Mouse (Mus musculus): ENCODE data around the gene Lsamp.
A peak's percentile ranks its signal among the peaks of the same experiment; 100 is the strongest.

The Lsamp gene

DNA sequence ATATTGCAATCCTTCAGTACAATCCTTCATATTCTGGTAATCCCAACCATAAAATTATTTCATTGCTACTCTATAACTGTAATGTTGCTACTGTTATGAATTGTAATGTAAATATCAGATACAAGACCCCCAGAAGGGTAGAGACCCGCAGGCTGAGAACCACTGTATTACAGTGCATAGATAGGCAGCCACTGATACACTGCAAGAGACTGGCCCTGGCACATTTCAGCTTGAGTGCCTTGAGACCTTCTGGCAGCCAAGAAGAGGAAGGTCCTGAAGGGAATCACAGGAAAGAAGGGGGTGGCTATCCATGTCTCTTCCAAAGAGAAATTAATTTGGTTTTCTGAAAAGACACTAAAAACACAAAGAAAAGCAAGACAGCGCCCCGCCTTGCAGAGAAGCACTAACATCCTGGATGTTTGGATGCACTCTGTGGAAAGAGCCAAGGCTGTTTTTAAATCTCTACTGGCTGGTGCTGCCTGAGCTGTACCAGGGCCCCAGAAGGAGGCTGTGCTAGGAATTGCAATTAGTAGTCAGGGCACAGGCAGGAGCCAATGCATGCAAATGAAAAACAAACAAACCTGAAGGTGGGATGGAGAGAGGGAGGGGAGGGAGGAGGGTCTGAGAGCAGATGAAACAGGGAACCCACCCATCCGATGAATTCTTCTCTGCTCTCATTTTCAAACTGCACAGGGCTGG lies 1787.4 kb downstream of the Lsamp start:
- DNase-seq (ENCODE audit: low read depth, low spot score) = no peak

DNA sequence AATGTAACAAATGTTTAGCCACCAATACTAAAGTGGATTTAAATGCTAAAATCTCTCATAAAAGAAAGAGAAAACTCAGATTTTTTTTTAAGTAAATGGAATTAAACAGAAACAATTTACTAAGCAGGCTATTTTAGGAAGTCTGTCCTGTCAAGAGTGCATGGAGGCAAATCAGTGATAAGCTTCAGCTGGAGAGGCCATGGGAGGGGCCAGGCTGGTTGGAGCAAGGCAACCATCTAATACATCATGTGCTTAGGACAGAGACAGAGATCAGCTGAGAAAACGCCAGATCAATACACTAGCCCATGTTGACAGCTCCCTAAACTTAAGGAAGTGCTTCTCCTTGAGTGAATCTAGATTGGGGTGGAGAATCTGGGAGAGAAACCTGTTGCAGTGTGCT lies 1793.4 kb downstream of the Lsamp start:
- DNase-seq (ENCODE audit: low read depth, low spot score) = no peak

DNA sequence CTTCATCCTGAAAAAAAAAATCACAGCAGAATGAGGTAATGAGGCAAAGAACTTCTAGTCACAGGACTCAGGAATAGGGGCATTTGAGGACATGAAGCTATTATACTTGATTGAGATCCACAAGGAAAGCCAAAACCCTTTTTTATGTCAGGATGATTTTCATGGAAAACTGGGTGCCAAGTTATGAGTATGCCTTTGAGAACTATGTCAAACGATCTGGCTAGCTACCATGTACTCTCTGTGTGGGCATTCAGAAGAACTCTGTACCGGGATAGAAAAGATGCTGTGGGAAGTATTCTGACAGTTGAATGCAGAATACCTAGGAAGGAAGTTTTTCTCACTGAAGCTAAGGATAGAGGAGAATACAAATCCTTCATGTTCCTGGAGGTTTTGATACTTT lies 1801.4 kb downstream of the Lsamp start:
- DNase-seq (ENCODE audit: low read depth, low spot score) = no peak

DNA sequence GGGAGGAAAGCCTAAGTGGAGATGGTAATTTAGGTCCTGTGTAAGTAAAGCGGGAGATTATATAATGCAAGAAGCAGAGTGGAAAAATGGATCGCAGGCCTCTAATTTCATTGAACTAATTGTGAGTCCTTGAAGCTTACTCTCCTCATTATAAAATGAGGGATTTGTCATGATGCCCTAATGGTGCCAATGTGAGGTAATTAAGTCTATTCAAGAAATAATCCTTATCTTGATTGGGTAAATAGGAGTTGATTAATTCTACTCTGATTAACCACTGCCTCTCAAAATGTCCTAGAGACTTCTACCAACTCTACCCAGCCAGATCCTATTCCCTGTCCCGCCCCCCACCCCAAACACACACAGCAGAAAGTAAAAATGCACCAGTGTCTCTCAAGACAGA lies 1802.5 kb downstream of the Lsamp start:
- DNase-seq (ENCODE audit: low read depth, low spot score) = no peak

DNA sequence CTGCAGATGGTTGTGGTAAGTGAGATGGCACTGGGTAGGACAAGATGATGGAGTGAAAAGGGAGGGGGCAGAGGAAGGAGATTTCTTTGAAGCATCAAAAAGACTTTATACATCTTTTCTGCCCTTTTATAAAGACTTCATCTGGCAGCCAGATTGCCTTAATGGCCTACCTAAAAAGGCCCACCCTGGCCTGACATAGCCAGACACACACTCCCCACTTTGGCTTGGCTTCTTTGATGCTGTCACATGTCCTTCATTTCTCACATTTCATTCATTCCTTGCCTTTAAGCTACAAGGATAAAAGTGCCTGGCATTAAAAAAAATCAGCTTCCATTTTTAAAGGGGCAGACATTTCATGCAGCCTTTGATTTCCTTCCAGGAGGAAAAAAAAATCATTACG lies 1803.0 kb downstream of the Lsamp start:
- DNase-seq (ENCODE audit: low read depth, low spot score) = no peak

DNA sequence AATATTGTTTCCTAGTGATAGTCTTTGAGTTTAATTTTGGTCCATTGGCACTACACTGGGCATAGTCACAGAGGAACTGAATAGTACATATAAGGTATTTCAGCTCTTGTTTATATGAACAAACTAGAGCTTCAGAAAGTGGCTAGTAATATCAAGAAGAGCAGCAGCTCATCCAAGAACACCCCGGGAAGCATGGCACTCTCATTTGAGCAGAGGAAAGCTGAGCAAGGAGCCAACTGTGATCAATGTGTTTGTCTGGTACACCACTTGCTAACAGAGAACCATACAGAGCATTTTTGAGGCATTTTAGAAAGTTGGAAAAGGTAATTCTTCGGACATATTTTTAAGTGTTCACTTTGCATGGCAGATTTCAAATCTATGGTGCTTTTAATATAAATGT lies 1805.9 kb downstream of the Lsamp start:
- no peak for DNase-seq (ENCODE audit: low read depth, low spot score)

DNA sequence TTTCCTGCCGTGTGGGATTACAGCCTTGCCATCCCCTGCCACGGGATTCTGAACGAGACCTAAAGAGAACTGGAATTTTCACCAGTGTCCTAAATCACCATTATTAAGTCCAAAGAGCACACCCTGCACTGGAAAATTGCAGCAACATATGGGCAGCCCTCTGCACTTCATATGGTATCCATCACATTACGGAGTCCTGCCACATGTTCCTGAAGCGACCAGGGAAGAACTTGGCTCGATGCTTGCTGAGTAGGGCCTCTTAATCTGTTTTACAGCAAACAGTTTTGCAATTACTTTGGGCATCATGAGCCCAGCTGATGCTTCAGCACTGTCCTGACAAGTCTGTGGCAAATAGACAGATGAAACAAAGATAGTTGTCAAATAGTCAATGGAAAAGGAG lies 1836.2 kb downstream of the Lsamp start:
- no peak for DNase-seq (ENCODE audit: low read depth, low spot score)

DNA sequence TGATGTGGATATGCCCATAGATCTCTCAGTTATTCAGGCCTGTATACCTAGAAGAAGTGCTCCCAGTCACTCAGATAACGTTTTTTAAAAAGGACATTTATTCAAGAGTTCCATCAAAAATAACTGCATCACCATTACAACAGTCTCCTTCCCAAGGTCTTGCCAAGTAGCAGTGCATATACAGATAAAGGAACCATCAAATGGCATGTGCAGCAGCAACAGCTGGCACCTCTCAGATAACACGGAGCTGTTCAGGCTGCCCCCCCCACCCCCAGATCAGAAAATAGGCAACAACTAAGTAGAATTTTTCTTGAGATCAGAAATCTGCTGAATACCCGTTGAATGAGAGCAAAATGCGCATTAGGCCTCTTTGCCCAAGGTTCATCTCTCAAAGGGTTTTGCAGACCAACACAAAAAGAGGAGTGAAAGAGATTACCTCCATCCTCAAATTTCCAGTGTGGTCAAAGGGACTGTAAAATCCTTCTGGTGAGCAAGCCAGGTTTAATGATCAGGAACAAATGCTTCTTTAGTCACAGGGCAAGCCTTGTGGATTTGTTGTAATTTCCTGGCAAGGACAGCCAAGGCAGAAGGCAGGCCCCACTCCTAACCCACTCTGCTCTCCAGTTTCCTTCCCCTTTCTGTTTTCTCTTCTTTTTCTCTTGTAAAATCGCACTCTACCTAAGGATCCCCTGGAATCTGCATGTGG lies 1842.9 kb downstream of the Lsamp start:
- no peak for DNase-seq (ENCODE audit: low read depth, low spot score)

DNA sequence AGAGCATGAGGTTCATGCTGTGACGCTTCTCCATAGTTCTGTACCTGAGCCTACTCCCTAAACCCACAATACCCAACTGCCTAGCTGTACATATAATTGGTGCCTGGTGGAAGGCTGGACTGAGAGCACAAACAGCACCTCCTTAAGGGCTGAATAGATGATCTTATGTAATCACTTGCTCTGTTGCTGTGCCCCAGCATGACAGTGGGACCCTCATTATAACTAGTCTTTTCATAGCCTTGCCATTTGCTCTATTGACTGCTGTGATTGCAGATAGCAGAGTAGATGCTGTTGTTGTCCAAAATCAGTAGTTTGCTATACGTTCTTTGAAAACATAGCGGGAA lies 1843.4 kb downstream of the Lsamp start:
- DNase-seq (ENCODE audit: low read depth, low spot score) = no peak

DNA sequence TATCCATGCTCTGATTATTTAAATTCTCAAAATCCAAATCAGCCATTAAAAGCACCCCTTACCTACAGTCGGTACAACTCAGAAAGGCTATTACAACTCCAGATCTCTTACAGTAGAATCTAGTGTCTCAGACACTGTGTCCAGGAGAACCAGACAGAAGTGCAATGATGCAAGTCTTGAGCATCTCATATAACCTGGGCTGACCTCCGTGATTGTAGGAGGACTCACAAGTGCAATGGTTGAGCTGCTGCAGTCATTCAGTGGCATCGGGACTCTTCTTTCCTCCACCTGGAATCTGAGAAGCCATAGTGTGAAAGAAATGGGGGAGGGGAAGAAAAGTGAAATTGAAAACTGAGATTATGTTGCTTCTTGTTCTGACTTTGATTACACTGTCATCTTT lies 1850.5 kb downstream of the Lsamp start:
- DNase-seq (ENCODE audit: low read depth, low spot score) = no peak

DNA sequence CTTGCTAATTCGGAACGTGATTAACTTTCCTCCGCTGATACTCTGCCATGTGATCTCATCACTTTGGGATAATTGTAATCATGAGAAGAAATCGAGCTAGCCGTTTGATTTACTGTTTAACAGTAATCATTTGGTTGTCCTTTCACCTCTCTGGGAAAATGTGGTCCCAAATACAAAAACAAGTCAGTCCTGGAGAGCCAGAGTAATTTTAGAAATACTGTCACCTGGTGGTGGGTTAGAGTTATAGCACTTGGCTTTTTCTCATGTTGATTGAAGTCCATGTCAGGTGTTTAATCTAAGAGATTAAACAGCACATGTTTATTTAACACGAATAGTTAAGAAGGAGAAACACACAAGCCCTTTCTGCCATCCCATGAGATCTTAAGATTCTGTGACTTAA lies 1851.6 kb downstream of the Lsamp start:
- peak; percentile 33 for DNase-seq (ENCODE audit: low read depth, low spot score)

DNA sequence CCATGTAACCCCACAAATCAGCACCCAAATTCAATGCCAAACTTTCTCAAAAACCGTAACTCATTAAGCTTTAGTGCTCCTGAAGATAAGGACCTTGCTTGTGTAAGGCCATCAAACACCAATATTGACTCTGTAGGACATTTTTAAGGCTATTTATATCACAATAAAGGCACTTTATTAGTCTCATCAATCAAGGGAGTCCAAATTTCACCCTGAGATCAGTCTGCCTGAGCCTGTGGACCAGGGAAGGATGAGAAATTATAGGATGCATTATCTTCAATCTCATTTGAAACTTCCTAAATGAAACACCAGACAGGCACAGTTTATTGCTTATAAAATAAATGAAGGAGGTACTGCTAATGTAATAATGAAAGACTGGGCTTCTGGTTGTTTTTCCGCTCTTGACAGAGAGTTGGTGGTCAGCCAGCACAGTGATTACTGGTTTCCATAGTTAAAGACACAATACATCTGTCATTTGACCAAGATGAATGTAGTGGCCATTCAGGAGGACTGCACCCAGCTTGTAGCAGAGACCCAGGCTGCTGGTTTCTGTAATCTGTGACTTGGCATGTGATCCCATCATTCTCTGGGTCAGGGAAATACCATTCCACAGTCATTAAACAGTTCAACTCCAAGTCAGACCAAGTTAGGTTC lies 1855.7 kb downstream of the Lsamp start:
- no peak for DNase-seq (ENCODE audit: low read depth, low spot score)

DNA sequence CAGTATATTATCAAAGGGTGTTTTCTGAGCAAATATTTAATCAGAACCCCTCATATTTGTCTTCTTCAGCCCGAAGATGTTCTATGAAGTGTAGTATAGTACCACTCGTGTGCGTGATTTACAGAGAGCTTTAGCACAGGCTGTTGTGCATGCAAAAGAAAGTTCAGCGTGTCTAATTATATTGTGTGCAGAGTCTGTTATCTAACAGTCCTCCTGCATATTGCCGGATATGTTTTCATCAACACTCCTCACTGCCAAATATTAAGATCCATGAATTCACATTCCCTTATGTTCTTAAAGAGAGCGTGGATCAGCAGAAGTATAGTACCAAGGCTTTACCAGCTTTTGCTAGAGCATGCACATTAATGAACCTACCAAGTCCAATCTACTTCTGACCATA lies 1862.7 kb downstream of the Lsamp start:
- DNase-seq (ENCODE audit: low read depth, low spot score) = no peak

DNA sequence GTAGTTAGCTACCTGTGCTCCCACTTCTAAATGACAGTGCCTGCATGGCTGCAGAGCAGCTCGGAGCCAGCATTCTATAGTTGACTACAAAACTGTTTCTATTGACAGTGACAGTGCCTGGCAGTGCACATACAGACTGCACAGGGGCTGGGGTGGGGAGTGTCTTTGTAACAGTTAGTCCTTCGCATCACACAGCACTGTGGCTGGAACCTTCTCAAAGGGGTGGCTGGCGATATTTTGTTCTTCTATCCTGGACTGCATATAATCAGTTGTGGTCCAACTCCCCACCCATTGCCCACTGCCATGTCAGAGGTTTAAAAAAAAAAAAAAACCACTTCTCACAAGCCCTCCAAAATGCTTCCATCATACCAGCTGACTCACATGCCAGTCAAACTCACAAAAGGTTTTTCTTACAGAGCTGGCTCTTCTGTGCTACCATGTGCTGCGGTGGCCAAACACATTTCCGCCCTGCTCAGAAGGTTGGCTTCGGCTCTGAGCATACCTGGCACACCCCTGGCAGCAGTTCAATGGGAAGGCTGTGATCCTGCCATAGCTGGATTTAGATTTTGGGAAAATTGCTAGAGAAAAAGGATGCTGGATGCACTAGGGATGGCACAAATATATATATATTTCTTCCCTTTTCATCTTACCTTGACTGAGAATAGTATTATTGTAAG lies 1887.9 kb downstream of the Lsamp start:
- no peak for DNase-seq (ENCODE audit: low read depth, low spot score)

DNA sequence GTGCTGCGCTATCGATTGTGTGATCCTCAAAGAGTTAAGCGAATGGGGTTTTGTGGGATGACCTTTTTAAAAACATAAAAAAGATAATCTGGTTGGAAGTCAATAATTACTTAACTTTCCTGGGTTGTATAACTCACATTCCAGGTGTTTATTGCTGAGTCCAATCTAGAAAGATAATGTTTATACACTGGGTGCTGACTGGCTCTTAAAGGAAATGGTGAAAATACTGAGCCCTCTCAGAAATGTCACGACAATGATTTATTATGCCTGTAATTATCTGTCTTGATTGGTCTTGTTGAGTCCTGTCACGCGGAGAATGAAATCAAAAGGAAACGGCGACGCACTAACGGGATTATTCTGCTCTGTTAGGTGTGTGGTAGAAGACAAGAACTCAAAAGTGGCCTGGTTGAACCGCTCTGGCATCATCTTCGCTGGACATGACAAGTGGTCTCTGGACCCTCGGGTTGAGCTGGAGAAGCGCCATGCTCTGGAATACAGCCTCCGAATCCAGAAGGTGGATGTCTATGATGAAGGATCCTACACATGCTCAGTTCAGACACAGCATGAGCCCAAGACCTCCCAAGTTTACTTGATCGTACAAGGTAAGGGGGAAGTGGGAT lies 1904.5 kb downstream of the Lsamp start:
- DNase-seq (ENCODE audit: low read depth, low spot score) = no peak

DNA sequence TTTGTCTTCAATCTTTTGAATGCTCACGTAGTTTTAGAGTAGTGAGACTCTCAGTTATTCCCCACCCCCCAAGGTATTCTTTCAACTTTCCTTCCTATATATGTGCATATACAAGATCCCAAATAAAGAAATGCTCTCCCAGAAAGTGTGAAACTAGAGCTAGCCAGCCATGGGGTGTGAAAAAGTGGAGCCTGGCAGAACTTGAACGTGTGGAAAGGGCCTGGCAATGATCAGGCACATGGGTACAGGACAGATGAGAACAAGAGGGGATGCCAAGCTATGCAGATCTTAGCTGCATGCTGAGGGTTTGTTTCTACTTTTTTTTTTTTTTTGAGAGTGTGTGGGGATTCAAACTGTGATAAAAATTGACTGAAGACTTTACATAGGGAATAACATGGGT lies 1916.6 kb downstream of the Lsamp start:
- DNase-seq (ENCODE audit: low read depth, low spot score) = no peak

DNA sequence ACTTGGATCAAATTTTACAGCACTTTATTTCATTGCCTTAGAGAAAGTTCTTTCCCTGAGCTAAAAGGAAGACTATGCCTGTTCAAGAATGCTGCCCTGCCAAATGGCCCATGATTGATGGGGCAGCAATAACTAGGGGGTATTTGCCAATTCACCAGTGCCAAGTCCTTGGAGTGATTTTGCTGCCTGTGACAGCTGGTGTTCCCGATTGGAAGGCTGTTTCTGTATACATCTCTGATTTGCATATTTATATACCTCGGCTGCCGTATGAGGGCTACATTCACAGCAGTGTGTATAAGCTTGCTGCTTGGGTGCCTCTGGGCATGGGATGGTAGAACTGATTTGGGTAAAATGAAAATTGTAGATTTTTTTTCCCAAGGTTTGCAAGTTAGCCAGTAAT lies 1919.5 kb downstream of the Lsamp start:
- no peak for DNase-seq (ENCODE audit: low read depth, low spot score)

DNA sequence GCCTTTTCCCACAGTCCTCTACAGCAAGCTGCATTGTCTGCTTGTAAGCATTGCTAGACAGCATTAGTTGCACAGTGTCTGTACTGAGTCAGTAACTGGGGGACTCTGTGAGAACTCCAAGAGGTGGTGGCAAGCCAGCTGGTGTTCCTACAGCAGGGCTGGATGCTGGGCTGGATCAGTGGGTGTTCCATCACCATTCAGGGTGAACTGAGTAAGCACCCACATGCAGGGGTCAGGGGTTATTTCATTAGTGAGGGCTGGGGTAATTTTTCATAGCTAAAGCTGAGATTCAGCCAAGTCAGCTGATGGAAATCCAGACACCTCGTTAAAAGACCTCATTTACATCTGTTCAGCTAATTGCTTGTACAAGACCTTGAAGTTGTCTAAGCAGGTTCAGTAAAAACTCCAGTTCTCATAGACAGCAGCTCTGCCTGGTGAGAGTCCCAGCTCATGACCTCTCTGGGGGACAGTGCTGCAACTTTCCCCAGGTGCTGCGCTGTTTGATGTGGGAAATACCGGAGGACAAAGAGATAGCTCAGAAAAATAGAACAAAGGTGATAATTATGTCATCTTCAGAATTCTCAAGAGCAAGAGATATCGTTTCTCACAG lies 1928.5 kb downstream of the Lsamp start:
- no peak for DNase-seq (ENCODE audit: low read depth, low spot score)

DNA sequence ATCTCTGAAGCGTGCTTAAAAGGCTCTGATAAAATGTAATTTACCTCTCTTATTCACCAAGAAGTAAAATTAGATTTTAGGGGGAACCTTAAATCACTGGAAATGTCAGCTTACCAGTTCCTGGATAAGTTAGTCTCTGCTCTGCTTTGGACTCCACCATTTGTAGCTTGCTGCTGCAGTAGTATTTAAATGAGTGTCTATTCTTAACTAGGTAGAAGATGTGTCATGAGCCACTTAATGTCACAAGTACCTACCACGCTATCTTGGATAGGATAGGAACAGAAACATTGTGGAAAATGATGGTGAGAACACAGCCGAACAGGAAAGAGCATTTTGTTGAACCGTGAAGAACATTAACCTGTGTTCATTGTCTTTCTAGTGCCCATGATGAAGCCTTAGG lies 1929.2 kb downstream of the Lsamp start:
- no peak for DNase-seq (ENCODE audit: low read depth, low spot score)

DNA sequence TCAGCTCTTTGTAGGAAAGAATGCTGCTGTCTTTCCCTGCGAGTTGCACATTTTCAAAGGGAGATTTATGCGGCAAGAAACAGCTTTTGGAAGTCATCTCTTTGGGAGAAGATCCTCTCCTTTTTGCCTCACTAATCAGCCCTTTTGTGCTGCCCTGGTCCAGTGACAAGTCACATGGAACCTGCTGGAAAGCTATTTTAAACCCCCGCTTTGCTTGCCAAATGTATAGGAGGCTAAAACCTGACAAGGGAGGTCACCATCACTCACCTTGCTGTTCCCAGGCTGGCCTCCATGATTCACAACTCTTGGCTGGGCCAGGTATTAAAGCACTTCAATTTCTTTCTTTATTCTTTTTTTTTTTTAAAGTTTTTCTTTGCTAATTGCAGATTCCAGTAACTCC lies 1932.2 kb downstream of the Lsamp start:
- no peak for DNase-seq (ENCODE audit: low read depth, low spot score)

DNA sequence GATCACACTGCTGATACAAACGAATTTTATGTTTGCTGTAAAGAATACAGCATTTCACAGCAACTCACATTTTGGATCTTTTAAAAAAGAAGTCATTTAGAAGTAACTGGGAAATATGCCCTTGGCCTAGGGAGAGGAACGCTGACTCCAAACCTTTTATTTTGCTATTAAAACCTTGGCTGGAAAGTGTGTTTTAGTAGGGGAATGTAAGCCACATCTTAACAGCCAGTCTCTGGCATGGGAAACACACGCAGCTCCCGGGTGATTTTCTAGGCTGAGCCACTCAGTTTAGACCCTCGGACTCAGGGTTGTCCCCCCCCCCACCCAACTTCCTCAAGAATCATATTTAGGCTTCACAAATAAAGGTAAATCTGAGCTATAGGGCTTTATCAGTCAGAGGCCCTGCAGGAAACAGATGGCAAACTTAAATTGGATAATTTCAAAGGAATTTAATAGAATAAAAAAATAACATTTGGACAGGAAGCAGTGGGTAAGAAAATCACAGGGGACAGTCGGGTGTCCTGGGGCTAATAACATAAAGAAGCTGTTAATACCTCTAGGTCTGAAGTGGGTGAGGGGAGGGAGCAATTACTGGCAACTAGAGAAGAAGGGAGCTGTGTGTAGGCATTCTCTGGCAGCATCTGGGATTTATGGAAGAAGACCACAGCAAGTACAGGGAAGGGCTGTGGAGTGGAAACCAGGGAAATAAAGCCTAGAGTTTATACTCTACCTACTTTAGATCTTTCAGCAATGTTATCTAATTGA lies 1933.1 kb downstream of the Lsamp start:
- DNase-seq (ENCODE audit: low read depth, low spot score) = no peak

Measured in R1 (cell line).